Mouse (Mus musculus) MEL (cell line): ENCODE results near the gene CN725425.

ENCODE experiments used
- ELF1 ChIP-seq: IDR thresholded peaks from 2 replicates; pipeline ENCODE4 v1.6.1; 2014; ENCODE audit warnings: low read depth, mild to moderate bottlenecking, inconsistent platforms, low read length, improper control_type of control experiment, moderate library complexity
- MAFK ChIP-seq: IDR thresholded peaks from 2 replicates; pipeline ENCODE4 v1.6.1; 2011; ENCODE audit warnings: low read depth, mild to moderate bottlenecking, low read length, improper control_type of control experiment, borderline replicate concordance
- POLR2A ChIP-seq, 2 experiments: IDR thresholded peaks; 2 replicates each; pipeline ENCODE4 v1.6.1; 2011 to 2012; ENCODE audit warnings: low read length in 2 of 2, mild to moderate bottlenecking in 2 of 2, control low read depth in 1 of 2, improper control_type of control experiment in 1 of 2, low read depth in 1 of 2, moderate library complexity in 1 of 2; ENCODE audit not compliant: control insufficient read depth in 1 of 2, insufficient read depth in 1 of 2, poor library complexity in 1 of 2
- ZC3H11A ChIP-seq: IDR thresholded peaks from 2 replicates; pipeline ENCODE4 v1.6.1; 2012; ENCODE audit warnings: low read depth, mild to moderate bottlenecking, inconsistent platforms, low read length, improper control_type of control experiment

GRCm38 (mm10) chr15:91165021-91165420 is 34.3 kb upstream of the CN725425 start:
- no peak for TF ChIP-seq MAFK
- TF ChIP-seq ZC3H11A, result no peak
- no peak for TF ChIP-seq POLR2A (IDR thresholded peaks at IDR 0.05; ENCODE audit: control insufficient read depth in 1 of 2, insufficient read depth in 1 of 2, low read depth in 1 of 2, low read length in 2 of 2, poor library complexity in 1 of 2)
- no peak for TF ChIP-seq ELF1
